Mouse (Mus musculus) brain, embryonic 14.5 days (tissue): ENCODE measurements around the gene Hcst.

Experiments
- CTCF ChIP-seq: fragments of 200-500 bp; IDR thresholded peaks from 2 replicates; pipeline ENCODE4 v1.5.1; 2012; ENCODE audit warnings: inconsistent platforms, mild to moderate bottlenecking, moderate library complexity, borderline replicate concordance; ENCODE audit not compliant: insufficient read depth, insufficient read length; ENCODE audit errors: extremely low read depth
- POLR2A ChIP-seq: fragments of 200-500 bp; IDR thresholded peaks from 2 replicates; pipeline ENCODE4 v1.6.1; 2012; ENCODE audit warnings: mild to moderate bottlenecking, inconsistent platforms, borderline replicate concordance; ENCODE audit not compliant: poor library complexity, insufficient read depth, insufficient read length, severe bottlenecking; ENCODE audit errors: extremely low read depth

DNA sequence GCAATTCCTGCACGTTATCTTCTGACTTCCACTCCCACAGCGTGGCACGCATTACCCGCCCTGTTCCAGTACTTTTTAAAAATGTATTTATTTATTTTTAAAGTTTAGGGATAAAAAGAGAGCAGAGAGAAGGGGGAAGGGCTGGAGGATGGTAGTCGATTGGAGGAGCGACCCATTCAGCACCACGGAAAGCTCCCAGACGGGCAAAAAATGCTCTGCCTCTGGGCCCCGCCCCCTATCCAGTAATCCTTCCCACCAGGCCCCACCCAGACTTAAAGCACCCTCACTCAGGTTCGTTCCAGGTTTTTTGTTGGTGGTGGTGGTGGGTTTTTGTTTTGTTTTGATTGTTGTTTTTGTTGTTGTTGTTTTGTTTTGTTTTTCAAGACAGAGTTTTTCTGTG lies 14.6 kb upstream of the Hcst start:
- TF ChIP-seq POLR2A (no peak), CTCF (no peak)
